In the genomic region with DNA sequence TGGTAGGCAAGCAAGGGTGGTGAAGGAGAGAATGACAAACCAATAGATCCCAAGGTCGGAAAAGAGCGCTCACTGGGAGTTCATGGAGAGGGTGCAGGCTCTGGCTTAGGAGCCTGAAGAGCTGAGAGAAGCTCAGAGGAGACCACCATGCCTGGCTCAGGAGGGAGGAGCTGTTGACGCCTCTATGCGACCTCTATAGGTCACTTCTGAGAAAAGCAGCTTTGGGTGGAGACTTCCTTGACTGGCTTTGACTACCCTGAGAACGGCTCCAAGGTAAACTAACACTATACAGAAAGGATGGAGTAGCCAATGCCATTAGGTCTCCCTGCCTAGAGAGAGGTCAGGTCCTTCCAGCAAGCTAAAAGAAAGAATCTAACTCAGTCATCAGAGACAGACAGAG, we compare ENCODE assay signal across 15 mouse cellular contexts.
DNase-seq lines count a peak whose midpoint lies in the region; ATAC-seq and TF ChIP-seq lines count a peak whose summit lies in the region.
"Had no signal": no experiment of that assay in that cellular context is flagged by ENCODE, and none has a peak within 500 bp of the region (broad histone marks: within the 10 kb centered on the region; RNA-seq: fewer than 3 reads in every experiment).

No protein-coding gene starts in this region.

- no peaks in the 10 kb centered on the region for H3K36me3 ChIP-seq in intestine, postnatal 0 days (ENCODE audit: control insufficient read depth, insufficient read depth)
- H3K36me3 ChIP-seq in intestine, embryonic 15.5 days = no peaks in the 10 kb centered on the region
- H3K36me3 ChIP-seq: G1E; lung, embryonic 15.5 days had no signal

- H3K9me3 ChIP-seq in intestine, postnatal 0 days (ENCODE audit: control insufficient read depth) = no peaks in the 10 kb centered on the region
- no peaks in the 10 kb centered on the region for H3K9me3 ChIP-seq in intestine, embryonic 15.5 days
- H3K9me3 ChIP-seq: forebrain, embryonic 13.5 days; G1E; lung, embryonic 15.5 days had no signal

- DNase-seq in 416B (ENCODE audit: low read depth) (peak; percentile 24), R1 (ENCODE audit: low read depth, low spot score) (peak; percentile 51)
- DNase-seq in lung, postnatal 36 days = peak; percentile 15
- no peak for DNase-seq in ovary, postnatal 36 days (ENCODE audit: low spot score)
- DNase-seq: adrenal gland, postnatal 14 days; cerebellum, postnatal 25 days; layer of hippocampus, postnatal 36 days had no signal

- TF ChIP-seq CTCF in intestine, postnatal 0 days (IDR thresholded peaks at IDR 0.05; ENCODE audit: low read depth) = peak; percentile 50

- 38% methylated on average over 5 of the region's 5 CpGs for WGBS in intestine, postnatal 0 days
- WGBS in intestine, embryonic 15.5 days = 32% methylated on average over 5 of the region's 5 CpGs

- no peak overlapping the region for H3K27ac ChIP-seq in intestine, postnatal 0 days (ENCODE audit: low read depth, low read length)
- H3K27ac ChIP-seq in intestine, embryonic 15.5 days = no peak overlapping the region
- H3K27ac ChIP-seq: forebrain, embryonic 13.5 days; lung, embryonic 15.5 days had no signal

- H3K27me3 ChIP-seq in intestine, postnatal 0 days (replicated peaks; ENCODE audit: control insufficient read depth, insufficient read depth, low read length) = no peaks in the 10 kb centered on the region
- H3K27me3 ChIP-seq in intestine, embryonic 15.5 days (replicated peaks) = no peaks in the 10 kb centered on the region

- no peak overlapping the region for H3K4me2 ChIP-seq in intestine, postnatal 0 days (replicated peaks; ENCODE audit: low read depth)
- no peak overlapping the region for H3K4me2 ChIP-seq in intestine, embryonic 15.5 days (replicated peaks)
- H3K4me2 ChIP-seq: forebrain, embryonic 13.5 days; lung, embryonic 15.5 days had no signal

- no peak overlapping the region for H3K4me3 ChIP-seq in intestine, postnatal 0 days (ENCODE audit: low read depth, low read length)
- H3K4me3 ChIP-seq in intestine, embryonic 15.5 days (replicated peaks) = no peak overlapping the region
- H3K4me3 ChIP-seq: forebrain, embryonic 13.5 days; lung, embryonic 15.5 days had no signal

- ATAC-seq in intestine, postnatal 0 days = no peak
- ATAC-seq in intestine, embryonic 15.5 days = no peak
- no peak for ATAC-seq in erythroblast, adult 5-6 weeks (replicated peaks; ENCODE audit: low FRiP score, poor library complexity, severe bottlenecking)
- no peak for ATAC-seq in monocyte, adult 5-6 weeks (replicated peaks; ENCODE audit: insufficient number of reproducible peaks, low FRiP score, low TSS enrichment, poor library complexity, severe bottlenecking)
- ATAC-seq: forebrain, embryonic 13.5 days; inflammation-experienced regulatory T-cells, adult 6 months had no signal

- no peak overlapping the region for H3K9ac ChIP-seq in intestine, postnatal 0 days (ENCODE audit: low read depth, low read length)
- H3K9ac ChIP-seq in intestine, embryonic 15.5 days = no peak overlapping the region
- H3K9ac ChIP-seq: forebrain, embryonic 13.5 days; lung, embryonic 15.5 days had no signal

- peaks cover 3% of the 10 kb centered on the region; the same call in 1 of the 2 replicates for H3K4me1 ChIP-seq in intestine, postnatal 0 days (replicated peaks; ENCODE audit: control insufficient read depth, insufficient read depth, low read length)
- peaks cover 4% of the 10 kb centered on the region for H3K4me1 ChIP-seq in intestine, embryonic 15.5 days (replicated peaks)
